Mouse (Mus musculus) right cerebral cortex, postnatal 14 days (tissue): Measurements from ENCODE around the gene Ccdc40.
"Not testable (repeated sequence)": the region's sequence is repeated elsewhere in the genome, so short reads cannot be mapped to it uniquely, and the experiment has no call there.

Experiments used
- DNase-seq: peaks from one replicate; pipeline ENCODE4 v3.0.0; 2022

Gene Ccdc40

DNA sequence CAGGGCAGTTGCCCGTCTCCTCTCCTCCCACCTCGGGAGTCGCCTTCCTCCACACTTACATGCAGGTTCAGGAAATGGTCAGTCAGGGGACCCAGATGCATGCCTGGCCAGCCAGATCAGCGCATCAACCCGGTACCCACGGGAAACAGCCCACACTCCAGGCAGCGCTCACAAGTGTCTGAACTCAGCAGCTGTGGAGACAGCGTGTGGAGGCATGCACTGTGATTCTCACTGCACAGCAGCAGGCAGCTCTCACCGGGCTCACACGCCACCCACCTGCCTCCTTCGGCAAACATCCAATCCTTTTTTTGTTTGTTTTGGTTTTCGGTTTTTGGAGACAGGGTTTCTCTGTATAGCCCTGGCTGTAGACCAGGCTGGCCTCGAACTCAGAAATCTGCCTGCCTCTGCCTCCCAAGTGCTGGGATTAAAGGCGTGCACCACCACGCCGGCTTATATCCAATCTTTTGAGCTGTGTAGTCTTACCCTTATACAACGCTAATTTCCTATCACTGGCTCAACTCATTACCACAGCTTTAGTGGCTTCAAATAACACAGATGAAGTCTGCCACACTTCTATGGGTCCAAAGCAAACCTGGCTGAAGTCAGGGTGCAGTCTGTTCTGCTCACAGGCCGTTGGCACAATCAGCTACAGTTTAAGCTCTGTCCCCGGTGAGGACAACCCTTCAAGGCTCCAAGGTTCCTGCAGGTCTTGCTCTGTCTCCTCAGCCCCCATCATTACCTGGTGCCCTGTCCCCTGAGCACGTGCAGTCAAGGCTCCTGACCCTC lies 59.0 kb downstream of the Ccdc40 start:
- DNase-seq: no peak

DNA sequence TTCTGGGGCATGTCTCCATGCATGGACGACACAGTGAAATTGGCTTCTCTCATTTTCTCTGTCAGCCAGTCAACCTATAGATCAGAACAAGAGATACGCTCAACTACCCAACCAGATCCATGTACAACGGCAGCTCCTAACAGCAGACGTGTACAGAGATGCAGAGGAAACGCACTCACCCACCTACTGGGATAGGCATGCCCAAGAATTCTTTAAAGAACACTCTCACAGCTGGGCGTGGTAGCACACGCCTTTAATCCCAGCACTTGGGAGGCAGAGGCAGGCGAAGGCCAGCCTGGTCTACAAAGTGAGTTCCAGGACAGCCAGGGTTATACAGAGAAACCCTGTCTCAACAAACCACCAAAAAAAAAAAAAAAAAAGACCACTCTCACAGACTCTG lies 64.5 kb downstream of the Ccdc40 start:
- not testable (repeated sequence) for DNase-seq

DNA sequence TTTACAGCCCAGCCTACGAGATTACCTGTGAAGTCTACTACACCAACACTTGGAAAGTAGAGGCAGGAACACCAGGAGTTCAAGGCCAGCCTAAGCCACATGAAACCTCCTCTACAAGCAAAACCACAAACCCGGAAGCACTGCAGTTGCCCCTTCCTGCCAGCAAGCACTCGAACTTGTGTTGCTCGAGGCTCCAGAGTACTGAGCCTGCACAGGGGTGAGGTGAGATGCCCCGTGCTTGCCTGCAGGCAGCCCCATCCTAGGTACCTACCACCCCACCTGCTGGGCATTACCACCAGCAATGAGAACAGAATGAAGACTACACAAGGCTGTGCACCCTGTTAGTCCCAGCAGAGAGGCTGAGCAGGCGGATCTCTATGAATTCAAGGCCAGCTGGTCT lies 69.6 kb downstream of the Ccdc40 start:
- no peak for DNase-seq

DNA sequence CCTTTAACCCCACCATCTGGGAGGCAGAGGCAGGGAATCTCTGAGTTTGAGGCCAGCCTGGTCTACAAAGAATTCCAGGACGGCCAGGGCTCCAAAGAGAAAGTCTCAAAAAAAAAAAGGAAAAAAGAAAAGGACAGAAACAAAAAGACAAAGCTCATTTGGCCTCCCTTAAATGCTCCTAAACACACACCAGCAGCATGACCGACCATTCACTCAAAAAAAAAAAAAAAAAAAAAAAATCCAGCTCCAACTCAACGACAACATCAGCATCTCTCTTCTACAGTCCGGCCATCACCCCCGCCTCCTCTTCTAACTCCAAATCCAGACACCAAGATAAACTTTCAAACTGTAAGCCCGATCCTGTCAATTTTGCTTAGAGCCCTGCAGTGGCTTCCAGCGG lies 70.5 kb downstream of the Ccdc40 start:
- DNase-seq: no peak

DNA sequence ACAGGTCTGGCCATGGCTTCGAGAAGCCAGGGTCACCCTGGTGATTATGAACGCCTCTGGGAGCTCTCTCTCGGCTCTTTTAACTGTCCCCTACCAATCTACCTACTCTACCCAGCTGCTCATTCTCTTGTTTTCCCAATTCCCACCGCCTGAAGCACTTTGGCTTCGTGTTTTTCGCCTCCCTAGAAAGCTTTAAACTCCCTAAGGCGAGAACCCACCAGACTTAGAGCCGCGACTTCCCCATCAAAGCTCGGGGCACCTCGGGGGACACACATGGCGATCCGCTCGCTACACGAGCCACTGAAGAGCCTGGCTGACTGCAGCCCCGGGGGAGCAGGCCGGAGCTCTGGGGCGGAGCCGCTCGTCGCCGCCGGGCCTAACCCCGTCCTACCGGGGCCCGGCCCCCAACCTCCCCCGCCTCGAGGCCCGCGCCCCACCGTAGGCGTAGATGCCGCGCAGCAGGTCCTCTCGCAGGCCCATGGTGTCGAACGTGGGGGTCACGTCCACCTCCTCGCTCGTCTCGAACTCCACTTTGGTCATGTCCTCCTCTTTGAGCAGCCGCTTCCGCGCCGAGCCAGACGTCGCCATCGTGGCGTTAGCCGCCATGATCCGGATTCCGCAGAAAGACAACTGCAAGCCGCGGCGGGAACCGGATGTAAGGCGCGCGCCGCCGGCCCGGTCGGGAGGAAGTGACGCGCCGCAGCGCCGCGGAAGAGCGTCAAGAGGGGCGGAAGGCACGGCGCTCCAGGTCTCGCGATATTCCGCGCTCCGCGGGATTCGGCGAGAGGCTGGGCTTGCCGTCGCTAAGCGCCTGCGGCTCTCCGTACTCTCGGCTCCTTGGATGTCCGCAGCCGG lies 71.2 kb downstream of the Ccdc40 start, which contains the start of gene Eif4a3:
TSS of gene Eif4a3 (minus strand) at position 699 of the 855 bp plus-strand sequence.
- peak; percentile 98 for DNase-seq

DNA sequence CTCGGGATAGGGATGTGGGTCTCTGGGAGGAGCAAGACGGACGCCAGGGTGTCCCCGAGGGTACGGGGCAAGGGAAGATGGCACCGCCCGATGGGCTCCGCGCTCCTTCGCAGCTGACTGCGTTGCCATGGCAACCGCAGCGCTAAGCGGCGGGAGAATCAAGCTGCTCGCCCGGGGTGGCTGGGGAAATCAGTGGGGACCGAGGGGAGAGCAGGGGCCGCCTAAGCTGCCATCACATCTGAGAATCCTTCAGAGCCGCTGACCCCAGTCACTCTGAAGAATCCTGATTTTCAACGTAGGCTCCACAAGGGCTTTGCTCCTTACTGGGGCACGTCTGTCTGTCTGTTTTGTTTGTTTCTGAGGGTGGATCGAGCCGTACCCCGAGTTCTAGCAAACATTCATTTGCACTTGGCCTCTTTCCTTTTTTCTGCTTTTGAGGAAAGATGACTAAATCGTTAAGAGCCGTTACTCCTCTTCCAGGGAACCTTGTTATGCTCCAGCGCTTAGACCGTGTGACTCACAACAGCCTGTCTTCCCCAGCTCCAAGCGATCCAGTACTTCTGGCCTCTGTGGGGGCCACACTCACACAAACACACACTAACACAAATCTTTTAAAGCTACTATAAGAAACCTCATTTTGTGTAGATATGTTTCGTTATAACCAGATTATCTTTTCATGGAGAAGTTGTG lies 72.0 kb downstream of the Ccdc40 start:
- DNase-seq: no peak

DNA sequence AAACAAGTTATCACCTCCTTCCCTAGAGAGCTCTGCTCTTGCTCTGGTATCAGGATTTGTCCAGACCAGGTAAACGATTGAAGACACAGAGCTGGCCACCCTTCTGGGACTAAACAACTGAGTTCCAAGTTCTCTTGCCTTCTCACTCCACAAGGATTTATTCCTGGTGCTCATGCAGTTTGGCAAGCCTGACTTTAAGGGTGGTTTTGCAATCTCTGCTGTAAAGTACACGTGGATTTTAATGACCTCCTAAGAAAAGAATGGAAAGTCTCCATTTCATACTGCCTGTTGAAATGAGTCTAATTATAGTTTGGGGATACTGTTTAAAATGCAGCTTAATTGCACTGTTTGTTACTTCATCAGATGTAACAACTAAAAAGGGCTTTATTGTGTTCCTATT lies 72.6 kb downstream of the Ccdc40 start:
- no peak for DNase-seq

DNA sequence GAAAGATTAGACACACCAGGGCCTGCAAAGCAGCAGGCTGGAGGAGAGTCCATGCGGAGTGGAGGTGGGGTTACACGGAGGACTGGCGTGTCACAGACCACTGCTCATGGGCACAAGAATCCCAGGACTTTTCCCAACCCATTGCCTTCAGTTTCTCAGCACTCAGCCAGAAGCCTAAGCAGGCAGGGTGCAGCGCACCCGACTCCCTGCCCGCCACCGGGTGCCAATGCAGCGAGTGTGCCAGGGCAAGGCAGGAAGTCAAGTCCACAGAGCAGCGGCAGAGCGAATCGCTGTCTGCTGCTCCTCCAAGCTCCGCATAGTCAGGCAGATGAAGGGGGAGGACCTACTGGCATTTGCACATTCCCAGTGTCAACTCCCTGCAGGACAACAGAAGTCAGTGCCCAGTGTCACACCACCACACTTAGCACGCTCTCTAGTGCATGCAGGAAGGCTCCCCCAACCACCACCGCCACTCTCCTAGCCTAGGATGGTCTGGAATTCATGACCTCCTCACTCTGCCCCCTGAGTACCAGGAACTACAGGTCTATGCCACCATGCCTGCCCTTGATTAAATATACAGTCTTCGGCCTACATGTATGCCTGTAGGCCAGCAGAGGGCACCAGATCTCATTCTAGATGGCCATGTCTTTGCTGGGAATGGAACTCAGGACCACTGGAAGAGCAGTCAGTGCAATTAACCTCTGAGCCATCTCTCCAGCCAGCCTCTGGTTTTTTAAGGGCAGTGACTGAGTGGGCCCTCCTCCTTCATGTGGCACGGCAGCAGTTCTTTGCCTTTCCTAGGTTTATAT lies 76.7 kb downstream of the Ccdc40 start:
- DNase-seq: peak; percentile 45

DNA sequence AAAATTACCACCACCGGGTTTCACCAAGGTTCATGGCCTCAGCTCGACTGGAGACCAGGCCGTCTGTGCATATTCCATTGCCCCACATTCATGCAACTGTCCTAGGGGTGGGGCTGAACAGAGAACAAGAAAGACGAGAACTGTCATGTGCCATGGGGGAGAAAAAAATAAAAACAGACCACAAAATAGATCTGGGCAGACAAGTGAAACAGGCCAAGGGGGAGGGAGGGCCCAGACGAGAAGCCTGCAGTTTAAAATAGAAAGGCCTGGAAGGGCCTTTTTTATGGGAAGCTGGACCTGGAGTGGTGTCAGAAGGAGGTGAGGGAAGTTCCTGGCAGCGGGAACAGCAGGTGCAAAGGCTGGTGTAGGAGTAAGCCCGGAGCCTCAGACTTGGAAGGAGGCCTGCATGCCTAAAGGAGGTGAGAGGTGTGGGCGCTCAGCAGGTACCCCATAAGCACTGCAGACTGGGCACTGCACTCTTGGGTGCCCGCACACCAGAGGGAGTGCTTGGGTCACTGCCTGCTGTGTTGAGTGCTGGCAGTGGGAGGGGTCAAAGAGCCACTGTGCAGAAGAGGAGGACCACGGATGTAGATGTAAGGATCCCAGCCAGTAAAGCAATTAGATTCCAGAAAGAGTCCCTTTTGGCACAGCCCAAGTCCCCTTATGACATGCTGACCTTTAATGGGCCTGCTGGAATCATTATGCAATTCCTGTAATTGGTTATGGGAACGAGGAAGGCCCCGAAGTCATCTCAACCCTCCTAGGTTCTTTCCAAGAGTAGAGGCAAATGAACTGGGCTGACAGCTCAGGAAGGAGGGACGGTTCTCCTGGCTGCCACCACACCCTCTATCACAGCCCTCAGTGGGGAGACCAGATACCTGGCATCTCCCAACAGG lies 78.6 kb downstream of the Ccdc40 start:
- DNase-seq: no peak

DNA sequence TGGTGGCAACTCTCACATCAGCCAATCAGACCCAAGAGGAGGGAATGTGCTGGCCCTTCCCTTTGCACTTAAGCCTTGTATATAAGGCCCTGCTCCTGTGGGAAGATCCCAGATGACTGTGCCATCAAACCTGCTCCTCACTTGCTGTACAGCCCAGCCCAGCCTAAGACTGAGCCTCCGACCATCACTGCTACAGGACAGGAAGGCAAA lies 79.2 kb downstream of the Ccdc40 start, which contains the start of gene Card14:
TSS of gene Card14 (plus strand) at position 111 of the 210 bp plus-strand sequence.
- no peak for DNase-seq

DNA sequence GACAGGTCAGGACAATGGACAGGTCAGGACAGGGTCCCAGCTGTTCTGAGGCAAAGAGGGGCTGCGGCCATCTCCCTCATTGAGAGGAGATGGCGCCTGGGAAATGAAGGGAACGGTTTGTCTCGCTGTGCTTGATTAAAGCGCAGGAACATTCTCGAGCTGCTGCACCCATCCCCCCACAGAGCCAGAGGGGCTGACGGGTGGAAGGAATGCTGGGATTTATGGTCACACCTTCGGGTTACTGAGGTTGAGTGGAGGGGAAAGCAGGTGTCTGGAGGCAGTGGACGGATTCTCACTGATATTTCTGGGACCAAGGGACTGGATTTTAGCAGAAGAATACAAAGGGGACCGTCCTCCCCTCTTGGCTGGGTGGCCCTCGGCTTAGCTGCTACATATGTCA lies 79.5 kb downstream of the Ccdc40 start:
- DNase-seq: no peak

DNA sequence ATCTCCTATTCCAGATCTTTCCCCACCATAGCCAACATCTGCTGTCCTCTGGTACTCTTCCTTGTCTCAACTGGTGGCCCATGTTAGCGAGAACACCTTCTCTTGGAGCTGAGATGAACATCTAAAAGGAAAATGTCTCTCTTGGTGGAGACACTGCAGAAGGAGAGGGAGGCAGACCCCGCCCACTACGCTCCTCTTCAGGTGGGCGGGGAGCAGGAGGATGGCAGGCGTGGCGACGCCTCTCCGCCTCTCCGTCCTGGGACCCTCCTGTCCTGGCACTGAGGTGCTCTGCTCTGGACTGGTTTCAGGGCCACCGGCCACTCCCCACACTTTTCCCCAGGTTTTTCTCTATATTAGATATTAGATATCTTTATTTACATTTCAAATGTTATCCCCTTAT lies 82.2 kb downstream of the Ccdc40 start:
- no peak for DNase-seq

DNA sequence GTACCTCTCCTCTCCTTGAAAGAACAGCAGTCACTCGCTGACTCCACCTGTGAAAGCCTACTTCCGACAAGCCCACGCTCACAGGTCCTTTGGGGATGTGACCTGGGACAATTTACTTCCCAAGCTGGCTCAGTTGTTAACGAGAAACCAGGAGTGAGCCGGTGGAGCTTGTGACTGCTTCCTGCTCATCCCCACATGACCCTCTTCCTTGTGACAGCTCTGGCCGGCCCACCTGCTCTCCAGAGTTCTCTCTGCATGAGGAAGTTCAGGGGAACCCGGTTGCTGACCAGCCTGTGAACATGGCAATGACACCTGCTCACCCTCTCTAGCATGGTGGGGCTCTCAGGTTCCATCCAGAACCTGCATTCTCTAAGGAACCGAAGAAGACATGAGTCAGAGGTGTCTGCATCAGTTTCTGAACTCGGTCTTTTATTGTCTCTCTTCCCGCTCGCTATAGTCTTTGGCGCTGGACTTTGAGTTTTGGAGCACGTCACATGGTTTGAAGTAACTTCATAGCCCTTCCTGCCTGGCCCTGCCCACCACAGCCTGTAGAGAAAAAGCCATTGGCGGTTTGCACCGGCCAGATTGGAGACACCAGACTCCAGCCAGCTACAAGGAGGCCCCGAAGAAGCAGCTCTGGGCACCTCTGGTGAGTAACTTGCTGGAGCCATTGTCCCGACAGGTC lies 86.0 kb downstream of the Ccdc40 start:
- no peak for DNase-seq
